Mouse (Mus musculus): ENCODE measurements around the gene Grik3.

DNA sequence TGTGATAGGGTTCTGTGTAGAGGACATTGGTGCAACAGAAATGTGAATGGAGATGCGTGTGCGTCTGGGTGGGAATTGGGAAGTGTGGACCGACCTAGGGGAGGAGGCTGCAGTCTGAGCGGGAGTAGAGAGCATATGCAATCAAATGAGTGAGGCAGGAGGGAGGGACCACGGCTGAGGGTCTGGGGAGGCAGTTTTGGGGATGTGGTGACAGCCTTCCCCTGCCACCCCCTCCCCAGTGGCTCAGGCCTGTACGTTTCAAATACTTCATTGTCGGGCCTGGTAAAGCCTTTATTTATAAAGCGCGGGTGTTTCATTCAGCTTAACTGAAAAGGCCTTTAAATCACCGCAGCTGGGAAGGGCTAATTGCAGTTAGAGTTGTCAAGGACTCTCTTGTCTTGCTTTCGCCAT, 44.5 kb downstream of the Grik3 start:
- TF ChIP-seq CTCF (IDR thresholded peaks at IDR 0.05; ENCODE audit: borderline replicate concordance, insufficient read depth, low read length), result no peak
- no peak for TF ChIP-seq POLR2A (IDR thresholded peaks at IDR 0.05; ENCODE audit: low read depth, low read length)

Measured in embryonic fibroblast, embryonic 13.5 days (primary cell).